Mouse (Mus musculus) gastrocnemius, adult 2 months (tissue): ENCODE measurements at regions not wholly inside any gene's neighbourhood (a gene's known extent, or its start where the extent isn't known, plus 50 kb on each side); places are given as distances from the start of the nearest gene placed in this dataset.

Source experiments
- DNase-seq: peaks from one replicate; pipeline ENCODE4 v3.0.0; 2022
- H3K27ac ChIP-seq: fragments of 200-600 bp; 2 replicates; pipeline ENCODE4 v1.8.1; 2022; ENCODE audit warnings: mild to moderate bottlenecking
- H3K4me3 ChIP-seq: fragments of 200-600 bp; 2 replicates; pipeline ENCODE4 v1.8.1; 2022; ENCODE audit warnings: mild to moderate bottlenecking, moderate library complexity
- CTCF ChIP-seq: fragments of 200-600 bp; IDR thresholded peaks from 2 replicates; pipeline ENCODE4 v1.8.1; 2022; ENCODE audit warnings: antibody characterized with exemption, mild to moderate bottlenecking, moderate library complexity
- intact Hi-C: fragments of 180-260 bp; cut with DNase I; formaldehyde crosslinking; loops from one replicate; pipeline ENCODE4 v1.15.1; 2025

DNA sequence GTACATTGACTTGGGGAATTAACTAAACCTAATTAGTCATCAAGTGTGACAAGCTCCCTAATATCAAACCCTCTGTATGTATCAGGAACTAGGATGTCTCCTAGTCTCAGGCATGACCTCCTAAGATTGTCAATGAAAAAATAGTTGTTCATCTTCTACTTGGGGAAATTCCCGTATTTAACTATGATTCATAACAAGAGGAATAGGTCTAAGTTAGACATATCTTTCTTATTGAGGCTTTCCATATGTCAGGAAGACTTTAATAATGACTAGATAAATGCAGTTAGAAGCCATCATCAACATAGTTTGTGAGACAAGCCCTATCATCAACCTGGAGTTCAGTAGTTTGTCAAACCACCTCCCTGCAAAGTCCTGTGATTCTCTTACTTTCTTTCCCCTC is 934.4 kb upstream of the Sel1l start:
- H3K27ac ChIP-seq: no peak overlapping the region
- DNase-seq: no peak
- intact Hi-C loops: no loop called here
- TF ChIP-seq CTCF: no peak
- H3K4me3 ChIP-seq: no peak overlapping the region

GRCm38 (mm10) chr12:92779695-92780292 is 930.8 kb upstream of the Sel1l start:
- no peak overlapping the region for H3K27ac ChIP-seq
- no peak for DNase-seq
- no peak overlapping the region for H3K4me3 ChIP-seq
- no peak for TF ChIP-seq CTCF
- intact Hi-C loops: no loop called here

- intact Hi-C loops: no loop called here
- no peak for DNase-seq
- no peak overlapping the region for H3K4me3 ChIP-seq
- TF ChIP-seq CTCF: no peak
- H3K27ac ChIP-seq: no peak overlapping the region
Measured at GRCm38 (mm10) chr12:92775668-92776067, 926.7 kb upstream of the Sel1l start.

GRCm38 (mm10) chr12:92748576-92748975 is 899.6 kb upstream of the Sel1l start:
- intact Hi-C loops: no loop called here
- no peak overlapping the region for H3K4me3 ChIP-seq
- no peak for TF ChIP-seq CTCF
- no peak for DNase-seq
- H3K27ac ChIP-seq: no peak overlapping the region

DNA sequence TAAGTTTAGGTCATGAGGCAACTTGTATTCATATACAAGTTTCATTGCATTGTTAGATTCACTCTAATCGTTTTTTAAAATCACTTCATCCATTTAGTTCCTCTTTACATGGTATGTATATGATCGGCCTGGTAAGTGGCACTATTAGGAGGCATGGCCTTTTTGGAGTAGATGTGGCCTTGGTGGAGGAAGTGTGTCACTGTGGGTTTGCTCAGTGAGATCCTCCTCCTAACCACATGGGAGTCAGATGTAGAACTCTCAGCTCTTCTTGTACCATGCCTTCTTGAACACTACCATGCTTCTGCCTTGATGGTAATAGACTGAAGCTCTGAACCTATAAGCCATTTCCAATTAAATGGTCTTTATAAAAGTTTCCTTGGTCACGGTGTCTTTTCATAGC is 891.9 kb upstream of the Sel1l start:
- intact Hi-C loops: no loop called here
- DNase-seq: no peak
- no peak for TF ChIP-seq CTCF
- Histone ChIP-seq H3K27ac (no peak overlapping the region), H3K4me3 (no peak overlapping the region)

DNA sequence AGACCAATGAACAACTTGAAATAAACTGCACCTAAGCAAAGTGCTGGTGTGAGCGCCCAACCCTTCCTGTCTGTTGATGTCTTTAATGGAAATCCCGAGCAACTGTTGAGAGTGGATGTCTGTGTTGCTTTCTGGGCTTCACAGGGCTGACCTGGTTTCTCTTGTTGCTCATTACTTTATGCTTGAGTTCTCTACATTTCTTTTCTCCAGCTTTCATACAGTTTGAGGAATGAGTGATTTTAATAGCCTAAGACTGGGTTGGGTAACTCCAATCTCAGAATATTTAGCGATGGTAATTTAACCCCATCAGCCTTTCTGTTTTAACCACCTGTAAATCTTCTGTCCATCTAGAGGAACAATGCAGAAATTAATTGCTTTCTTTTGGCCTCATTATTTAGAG is 890.2 kb upstream of the Sel1l start:
- DNase-seq: no peak
- Histone ChIP-seq H3K27ac (no peak overlapping the region), H3K4me3 (no peak overlapping the region)
- intact Hi-C loops: no loop called here
- TF ChIP-seq CTCF: no peak

GRCm38 (mm10) chr12:92737623-92738370 is 888.8 kb upstream of the Sel1l start:
- no peak overlapping the region for H3K4me3 ChIP-seq
- no peak for TF ChIP-seq CTCF
- DNase-seq: no peak
- intact Hi-C loops: no loop called here
- H3K27ac ChIP-seq: no peak overlapping the region

DNA sequence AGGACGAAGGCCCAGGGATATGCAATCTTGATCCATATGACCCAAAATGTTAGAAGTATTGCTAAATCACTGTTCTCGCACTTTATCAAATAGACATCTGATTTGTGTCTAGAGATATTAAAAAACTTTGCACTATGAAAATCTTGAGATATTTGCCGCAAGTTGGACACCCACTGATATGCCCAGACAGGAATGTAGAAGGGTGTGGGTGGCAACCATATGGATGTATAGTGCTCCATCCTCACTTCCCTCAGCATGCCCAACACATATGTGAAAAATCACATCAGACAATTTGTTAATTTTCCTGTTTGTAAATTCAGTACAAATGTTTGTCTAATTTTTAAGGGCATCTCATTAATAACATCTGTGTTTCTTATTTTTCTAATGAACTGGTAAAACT is 874.1 kb upstream of the Sel1l start:
- H3K27ac ChIP-seq: no peak overlapping the region
- DNase-seq: no peak
- no peak for TF ChIP-seq CTCF
- H3K4me3 ChIP-seq: no peak overlapping the region
- intact Hi-C loops: no loop called here

DNA sequence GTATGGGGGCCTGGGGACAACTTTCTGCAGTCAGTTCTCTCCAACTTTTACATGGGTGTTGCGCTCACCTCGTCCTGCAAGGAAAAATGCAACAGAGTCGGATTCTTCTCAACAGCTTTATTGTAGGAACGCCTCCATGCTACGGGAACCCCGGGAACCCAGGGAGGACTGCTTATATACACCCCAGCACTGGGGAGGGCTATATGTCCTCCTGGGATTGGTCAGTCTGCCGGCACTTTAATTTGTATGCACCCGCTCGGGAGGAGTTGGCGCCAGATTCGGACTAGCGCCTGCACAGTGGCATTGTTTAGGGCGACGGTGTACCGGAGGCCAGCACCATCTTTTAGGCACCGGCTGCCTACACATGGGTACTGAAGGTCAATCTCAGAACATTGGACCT is 864.5 kb upstream of the Sel1l start:
- no peak overlapping the region for H3K27ac ChIP-seq
- no peak overlapping the region for H3K4me3 ChIP-seq
- DNase-seq: peak; percentile 8
- intact Hi-C loops: no loop called here
- no peak for TF ChIP-seq CTCF

DNA sequence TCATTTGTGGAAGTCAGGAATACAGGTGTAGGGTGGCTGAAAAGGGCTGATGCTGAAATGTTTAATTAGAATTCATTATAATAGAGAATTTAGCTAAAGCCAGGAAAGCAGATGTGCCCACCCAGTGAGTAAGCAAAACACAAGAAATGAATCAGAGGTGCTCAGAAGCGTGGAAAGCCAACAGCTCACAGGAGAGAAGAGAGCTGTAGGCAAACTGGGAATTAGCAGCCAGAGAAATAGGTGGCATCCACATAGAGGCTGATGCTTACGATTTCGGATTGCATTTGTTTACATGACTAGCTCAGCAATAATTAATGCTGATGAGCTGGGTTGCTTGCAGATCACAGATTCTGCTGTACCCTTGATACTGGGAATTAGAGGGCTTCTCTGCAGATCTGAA is 859.5 kb upstream of the Sel1l start:
- no peak overlapping the region for H3K27ac ChIP-seq
- H3K4me3 ChIP-seq: no peak overlapping the region
- intact Hi-C loops: no loop called here
- DNase-seq: no peak
- TF ChIP-seq CTCF: no peak

DNA sequence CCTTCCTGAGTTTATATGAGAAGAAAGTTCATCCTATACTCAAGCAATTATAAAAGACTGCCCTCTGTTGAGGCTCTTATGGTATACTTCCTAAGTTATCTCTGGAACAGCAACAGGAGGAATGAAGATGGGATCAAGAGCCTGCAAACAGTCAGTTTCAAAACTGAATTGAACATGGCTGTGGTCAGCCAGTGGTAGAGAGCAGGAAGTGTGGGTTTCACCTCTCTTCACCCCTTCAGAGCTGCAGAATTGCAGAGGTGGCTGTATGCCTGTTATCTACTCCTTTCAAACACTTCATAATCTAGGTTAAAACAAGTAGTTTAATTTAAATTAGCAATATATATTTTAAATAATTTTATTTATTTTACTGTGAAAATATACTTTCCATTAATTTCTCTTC is 854.8 kb upstream of the Sel1l start:
- Histone ChIP-seq H3K4me3 (no peak overlapping the region), H3K27ac (no peak overlapping the region)
- intact Hi-C loops: no loop called here
- no peak for TF ChIP-seq CTCF
- DNase-seq: no peak

DNA sequence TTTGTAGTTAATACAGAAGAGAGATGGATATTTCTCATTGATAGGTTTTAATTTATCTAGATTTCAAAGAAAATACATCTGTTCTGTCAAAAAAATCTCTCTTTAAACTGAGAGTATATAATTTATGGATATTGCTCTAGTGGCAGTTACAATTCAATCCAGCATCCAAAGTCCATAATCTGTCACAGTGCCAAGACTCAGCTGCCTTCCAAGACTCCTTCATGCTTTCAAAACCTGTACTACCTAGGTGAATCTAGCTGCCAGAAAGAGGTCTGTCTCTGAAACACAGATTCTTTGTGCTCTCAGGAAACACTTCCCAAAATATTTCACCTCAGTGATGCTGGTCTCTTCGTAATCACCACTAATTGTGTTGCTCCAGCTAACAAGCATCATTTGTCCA is 844.0 kb upstream of the Sel1l start:
- intact Hi-C loops: no loop called here
- no peak for TF ChIP-seq CTCF
- H3K4me3 ChIP-seq: no peak overlapping the region
- no peak for DNase-seq
- no peak overlapping the region for H3K27ac ChIP-seq

DNA sequence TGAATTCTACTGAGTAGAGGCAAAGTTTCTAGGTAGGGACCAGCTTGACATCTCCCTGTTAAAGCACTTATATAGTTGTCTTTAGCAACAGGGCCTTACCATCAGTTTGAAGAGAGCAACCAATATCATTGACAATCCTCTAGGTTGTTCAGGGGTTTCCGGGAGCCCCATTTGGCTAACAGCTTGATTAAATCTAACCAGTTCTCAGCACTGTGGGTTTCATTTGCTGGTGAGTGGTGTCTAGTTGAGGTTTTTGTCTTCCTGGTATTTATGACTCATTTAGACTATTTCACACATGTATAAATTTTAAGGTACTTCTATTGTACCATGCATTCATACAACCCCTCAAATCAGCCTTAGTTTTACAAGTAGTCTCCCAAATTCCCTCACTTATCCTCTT is 823.4 kb upstream of the Sel1l start:
- no peak for DNase-seq
- Histone ChIP-seq H3K27ac (no peak overlapping the region), H3K4me3 (no peak overlapping the region)
- no peak for TF ChIP-seq CTCF
- intact Hi-C loops: no loop called here

DNA sequence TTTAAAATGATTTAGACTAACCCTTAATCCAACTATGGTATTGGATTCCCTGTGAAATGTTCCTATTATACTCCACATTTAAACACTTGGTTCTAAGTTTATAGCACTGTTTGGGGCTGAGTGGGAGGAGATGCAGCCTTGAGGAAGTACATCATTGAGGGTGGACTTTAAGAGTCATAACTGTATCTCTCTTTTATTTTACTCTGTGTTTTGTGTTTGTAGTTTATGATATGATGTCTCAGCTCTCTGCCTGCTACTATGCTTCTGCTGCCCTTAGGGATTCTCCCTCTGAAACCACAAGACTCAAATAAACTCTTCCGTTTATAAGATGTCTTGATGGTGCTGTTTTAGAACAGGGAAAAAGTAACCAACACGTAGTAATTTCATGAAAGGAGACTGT is 797.7 kb upstream of the Sel1l start:
- Histone ChIP-seq H3K4me3 (no peak overlapping the region), H3K27ac (no peak overlapping the region)
- no peak for TF ChIP-seq CTCF
- intact Hi-C loops: no loop called here
- no peak for DNase-seq
